24 mouse cellular contexts compared by ENCODE assay signal in the genomic region with DNA sequence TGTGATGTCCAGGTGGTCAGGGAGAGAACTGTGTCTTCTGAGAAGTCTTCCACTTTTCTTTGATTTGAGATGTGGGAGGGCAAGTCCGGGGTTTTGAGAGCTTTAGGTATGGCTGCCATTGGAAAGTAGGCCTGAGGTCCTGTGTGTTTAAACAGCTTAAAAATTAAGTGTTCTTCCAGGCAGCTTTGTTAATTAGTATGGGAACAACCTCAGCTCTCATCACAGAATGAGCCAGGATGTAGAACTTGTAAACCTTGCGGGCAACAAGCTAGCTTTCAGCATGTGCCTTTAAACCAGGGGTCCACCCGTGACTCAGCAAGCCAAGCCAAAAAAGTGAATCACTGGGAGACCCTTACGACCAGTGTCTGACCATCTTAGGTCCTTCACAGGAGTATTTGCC.
DNase-seq lines count a peak whose midpoint lies in the region; ATAC-seq and TF ChIP-seq lines count a peak whose summit lies in the region.
"Had no signal": no experiment of that assay in that cellular context is flagged by ENCODE, and none has a peak within 500 bp of the region (broad histone marks: within the 10 kb centered on the region; RNA-seq: fewer than 3 reads in every experiment).

No protein-coding gene starts in this region.

- H3K4me3 ChIP-seq in kidney, adult 2 months (ENCODE audit: insufficient read depth, low read depth, low read length): no peak overlapping the region
- H3K4me3 ChIP-seq in kidney, embryonic 16.5 days (ENCODE audit: low read length): no peak overlapping the region
- no peak overlapping the region for H3K4me3 ChIP-seq in kidney, embryonic 14.5 days (ENCODE audit: low read length)
- H3K4me3 ChIP-seq: embryonic facial prominence, embryonic 10.5 days; embryonic facial prominence, embryonic 12.5 days; forebrain, embryonic 13.5 days had no signal

- H3K36me3 ChIP-seq in kidney, adult 2 months (ENCODE audit: control insufficient read depth, insufficient read depth, low read length): no peaks in the 10 kb centered on the region
- H3K36me3 ChIP-seq in kidney, embryonic 16.5 days (ENCODE audit: insufficient read depth, low read length): no peaks in the 10 kb centered on the region
- H3K36me3 ChIP-seq in kidney, embryonic 14.5 days (ENCODE audit: control insufficient read depth, insufficient read depth, low read length): no peaks in the 10 kb centered on the region
- H3K36me3 ChIP-seq: embryonic facial prominence, embryonic 10.5 days; embryonic facial prominence, embryonic 12.5 days; G1E had no signal

- TF ChIP-seq CTCF in kidney, adult 2 months (conservative IDR thresholded peaks at IDR 0.05; ENCODE audit: insufficient read depth, insufficient read length, low read depth, low read length): no peak

- peak overlapping the region; percentile 66 for H3K27ac ChIP-seq in kidney, adult 2 months (ENCODE audit: insufficient read depth, low read depth, low read length)
- H3K27ac ChIP-seq in kidney, embryonic 16.5 days (ENCODE audit: low read length): no peak overlapping the region
- no peak overlapping the region for H3K27ac ChIP-seq in kidney, embryonic 14.5 days (ENCODE audit: low read depth, low read length)
- H3K27ac ChIP-seq: embryonic facial prominence, embryonic 10.5 days; embryonic facial prominence, embryonic 12.5 days; forebrain, embryonic 13.5 days had no signal

- no peaks in the 10 kb centered on the region for H3K27me3 ChIP-seq in kidney, adult 2 months (replicated peaks; ENCODE audit: control insufficient read depth, insufficient read depth, low read length)
- no peaks in the 10 kb centered on the region for H3K27me3 ChIP-seq in kidney, embryonic 16.5 days (ENCODE audit: insufficient read depth, low read length)
- H3K27me3 ChIP-seq in kidney, embryonic 14.5 days (ENCODE audit: control insufficient read depth, insufficient read depth, low read length): no peaks in the 10 kb centered on the region
- H3K27me3 ChIP-seq: embryonic facial prominence, embryonic 12.5 days; forebrain, embryonic 13.5 days; Patski had no signal

- TF ChIP-seq POLR2A in kidney, adult 2 months (IDR thresholded peaks at IDR 0.05; ENCODE audit: low read depth, low read length): no peak

- no peak overlapping the region for H3K4me2 ChIP-seq in kidney, embryonic 16.5 days (replicated peaks; ENCODE audit: low read depth, low read length)
- no peak overlapping the region for H3K4me2 ChIP-seq in kidney, embryonic 14.5 days (replicated peaks; ENCODE audit: low read depth, low read length)
- H3K4me2 ChIP-seq: embryonic facial prominence, embryonic 12.5 days; forebrain, embryonic 13.5 days had no signal

- WGBS in kidney, adult 2 months: 49% methylated on average over 4 of the region's 4 CpGs
- whole genome bisulfite sequencing in kidney, embryonic 16.5 days: 76% methylated on average over 4 of the region's 4 CpGs
- WGBS in kidney, embryonic 14.5 days: 86% methylated on average over 4 of the region's 4 CpGs

- no peak for ATAC-seq in kidney, embryonic 16.5 days (ENCODE audit: low FRiP score, low TSS enrichment)
- ATAC-seq in kidney, embryonic 14.5 days (ENCODE audit: low FRiP score, low TSS enrichment): no peak
- ATAC-seq: activated CD4-positive, CD25-positive, alpha-beta regulatory T cell, adult 4 months; CD4-positive, CD25-positive, alpha-beta regulatory T cell, adult 4 months; forebrain, embryonic 13.5 days; Patski had no signal

- intact Hi-C loops in heart, postnatal 25 days (cut with DNase I): no loop called here

- H3K9me3 ChIP-seq in kidney, embryonic 16.5 days (ENCODE audit: low read length): no peaks in the 10 kb centered on the region
- H3K9me3 ChIP-seq in kidney, embryonic 14.5 days (ENCODE audit: control insufficient read depth, low read length): no peaks in the 10 kb centered on the region
- H3K9me3 ChIP-seq: embryonic facial prominence, embryonic 10.5 days; embryonic facial prominence, embryonic 12.5 days; forebrain, embryonic 13.5 days had no signal

- no peak overlapping the region for H3K9ac ChIP-seq in kidney, embryonic 16.5 days (replicated peaks; ENCODE audit: low read length)
- H3K9ac ChIP-seq in kidney, embryonic 14.5 days (ENCODE audit: low read depth, low read length): no peak overlapping the region
- H3K9ac ChIP-seq: embryonic facial prominence, embryonic 12.5 days; forebrain, embryonic 13.5 days had no signal

- peaks cover 19% of the 10 kb centered on the region for H3K4me1 ChIP-seq in kidney, adult 2 months (ENCODE audit: control insufficient read depth, insufficient read depth, low read length)
- H3K4me1 ChIP-seq in kidney, embryonic 16.5 days (ENCODE audit: insufficient read depth, low read length): no peaks in the 10 kb centered on the region; the same call in 1 of the 2 replicates
- peaks cover 2% of the 10 kb centered on the region; the same call in 1 of the 2 replicates for H3K4me1 ChIP-seq in kidney, embryonic 14.5 days (ENCODE audit: control insufficient read depth, insufficient read depth, low read length)
- H3K4me1 ChIP-seq: embryonic facial prominence, embryonic 10.5 days; embryonic facial prominence, embryonic 12.5 days had no signal

- peak; percentile 14 for DNase-seq in heart, adult 11 months
- DNase-seq in heart, postnatal 25 days (ENCODE audit: low spot score): no peak
- DNase-seq in kidney, adult 2 months: peak; percentile 73
- DNase-seq in kidney, adult 9 months: peak; percentile 73
- peak; percentile 37 to 39 for DNase-seq in kidney, postnatal 36 days
- DNase-seq in kidney, adult 11 months: no peak
- DNase-seq: adrenal gland, adult 8-10 months; adrenal gland, postnatal 14 days; adrenal gland, postnatal 36 days; B cell, adult 2 months; cerebellum, adult 11-12 months; cerebellum, adult 2 months; cerebellum, adult 9-10 months; cerebellum, postnatal 10 days; cerebellum, postnatal 25 days had no signal

Comparison
In these comparisons a context has a peak if more than half of its experiments do, and no peak if none do; other contexts are left out.
1. DNase-seq: peak in heart, adult 11 months (single experiment), kidney, adult 2 months (single experiment), kidney, adult 9 months (single experiment) and kidney, postnatal 36 days (2 of 2); none in heart, postnatal 25 days (single experiment) and kidney, adult 11 months (single experiment).